Mouse (Mus musculus) limb, embryonic 10.5 days (tissue): ENCODE results near the gene Tmem214. TPM values are rescaled to one million over a fixed set of nuclear protein-coding genes. Genes with fewer than 3 reads are reported as not detected.
A peak's percentile ranks its signal among the peaks of the same experiment; 100 is the strongest.
"Not testable (repeated sequence)": the region's sequence is repeated elsewhere in the genome, so short reads cannot be mapped to it uniquely, and the experiment has no call there.

Experiments used
- DNase-seq: peaks from one replicate; pipeline ENCODE4 v3.0.0-alpha.2; 2017; ENCODE audit warnings: low spot score
- H3K27ac ChIP-seq: fragments of 300-500 bp; sonication (generic); 2 replicates; pipeline ENCODE4 v1.5.1; 2016; ENCODE audit warnings: mild to moderate bottlenecking
- H3K27me3 ChIP-seq: fragments of 300-500 bp; sonication (generic); 2 replicates; pipeline ENCODE4 v1.6.1; 2016; ENCODE audit warnings: low read depth, mild to moderate bottlenecking; ENCODE audit not compliant: poor library complexity, severe bottlenecking
- H3K36me3 ChIP-seq: fragments of 300-500 bp; sonication (generic); 2 replicates; pipeline ENCODE4 v1.6.1; 2016; ENCODE audit warnings: mild to moderate bottlenecking, moderate library complexity
- H3K4me1 ChIP-seq: fragments of 300-500 bp; sonication (generic); 2 replicates; pipeline ENCODE4 v1.6.1; 2016
- H3K4me3 ChIP-seq: fragments of 300-500 bp; sonication (generic); 2 replicates; pipeline ENCODE4 v1.5.1; 2016; ENCODE audit warnings: mild to moderate bottlenecking, moderate library complexity
- H3K9me3 ChIP-seq: fragments of 300-500 bp; sonication (generic); replicated peaks from 2 replicates; pipeline ENCODE4 v1.6.1; 2016; ENCODE audit warnings: mild to moderate bottlenecking
- WGBS: fragments of 180-500 bp; shearing (Covaris S2); methylation state at CpG from one replicate; pipeline ENCODE4 v1.1.7; 2016; 5-methylcytosine and 5-hydroxymethylcytosine counted together
- polyA plus RNA-seq: library from polyadenylated mRNA; unstranded; fragments of >200 nt; fragmentation: Nextera tagmentation; extraction: Ambion mirVana; gene quantifications from 2 replicates; pipeline ENCODE4 v1.2.1, GENCODE M21; 2016

Tmem214 gene
- polyA plus RNA-seq, 1 experiment from 2014 or later = 82.4 TPM

- WGBS = 52% methylated on average over 3 of the region's 3 CpGs
- Histone ChIP-seq H3K27ac (no peak overlapping the region), H3K27me3 (no peaks in the 10 kb centered on the region), H3K9me3 (no peaks in the 10 kb centered on the region), H3K4me3 (no peak overlapping the region), H3K4me1 (peaks cover under 1% of the 10 kb centered on the region; the same call in 1 of the 2 replicates), H3K36me3 (no peaks in the 10 kb centered on the region)
- no peak for DNase-seq
Observed at GRCm38 (mm10) chr5:30855674-30856073, 12.1 kb upstream of the Tmem214 start.

DNA sequence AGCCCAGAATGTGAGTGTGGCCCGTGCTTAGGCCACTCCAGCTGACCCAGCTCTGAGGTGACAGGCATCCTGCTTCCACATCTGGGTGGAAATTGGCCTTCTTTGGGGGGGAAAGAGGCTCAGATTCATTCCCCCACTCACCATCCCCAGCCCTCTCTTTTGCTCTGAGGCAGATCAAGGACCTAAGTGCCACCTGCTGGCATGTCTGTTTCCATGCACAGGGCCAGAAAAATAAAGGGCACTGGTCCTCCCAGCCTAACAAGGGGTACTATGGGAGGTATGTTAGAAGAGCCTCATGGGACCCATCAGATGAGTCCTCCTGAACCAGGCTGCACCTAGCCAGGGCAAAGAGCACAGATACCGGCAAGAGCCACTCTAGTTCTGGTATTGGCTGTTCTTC, 11.7 kb upstream of the Tmem214 start:
- DNase-seq = no peak
- H3K27ac ChIP-seq = no peak overlapping the region
- no peaks in the 10 kb centered on the region for H3K9me3 ChIP-seq
- no peaks in the 10 kb centered on the region for H3K36me3 ChIP-seq
- no peak overlapping the region for H3K4me3 ChIP-seq
- H3K4me1 ChIP-seq = no peaks in the 10 kb centered on the region
- WGBS = 84% methylated on average over 2 of the region's 2 CpGs
- H3K27me3 ChIP-seq = no peaks in the 10 kb centered on the region

- Histone ChIP-seq H3K36me3 (peaks cover 7% of the 10 kb centered on the region; the same call in 1 of the 2 replicates), H3K4me1 (peaks cover 16% of the 10 kb centered on the region), H3K9me3 (no peaks in the 10 kb centered on the region), H3K27me3 (no peaks in the 10 kb centered on the region), H3K27ac (no peak overlapping the region), H3K4me3 (no peak overlapping the region)
- WGBS = 47% methylated on average over 4 of the region's 4 CpGs
- peak; percentile 27 for DNase-seq
Observed at GRCm38 (mm10) chr5:30863852-30864251, 4.0 kb upstream of the Tmem214 start.

GRCm38 (mm10) chr5:30864322-30864721, 3.5 kb upstream of the Tmem214 start:
- Histone ChIP-seq H3K36me3 (peaks cover 7% of the 10 kb centered on the region; the same call in 1 of the 2 replicates), H3K4me1 (peaks cover 21% of the 10 kb centered on the region), H3K4me3 (no peak overlapping the region), H3K9me3 (no peaks in the 10 kb centered on the region), H3K27ac (0 out of 2 replicates have a peak overlapping the region, but pooled peaks have one; percentile 14), H3K27me3 (no peaks in the 10 kb centered on the region)
- 51% methylated on average over 15 of the region's 15 CpGs for WGBS
- DNase-seq = peak; percentile 29

GRCm38 (mm10) chr5:30866871-30867270, 941 bp upstream of the Tmem214 start:
- no peaks in the 10 kb centered on the region for H3K27me3 ChIP-seq
- peaks cover 22% of the 10 kb centered on the region for H3K36me3 ChIP-seq
- no peaks in the 10 kb centered on the region for H3K9me3 ChIP-seq
- DNase-seq = no peak
- no peak overlapping the region for H3K4me3 ChIP-seq
- 90% methylated on average over 3 of the region's 3 CpGs for WGBS
- H3K27ac ChIP-seq = no peak overlapping the region
- H3K4me1 ChIP-seq = peaks cover 29% of the 10 kb centered on the region

- no peaks in the 10 kb centered on the region for H3K27me3 ChIP-seq
- H3K4me1 ChIP-seq = peaks cover 25% of the 10 kb centered on the region
- peak overlapping the region; percentile 92 for H3K27ac ChIP-seq
- 16% methylated on average over 9 of the region's 9 CpGs for WGBS
- H3K9me3 ChIP-seq = no peaks in the 10 kb centered on the region
- peaks cover 43% of the 10 kb centered on the region for H3K36me3 ChIP-seq
- peak; percentile 65 for DNase-seq
- peak overlapping the region; percentile 92 for H3K4me3 ChIP-seq
Observed at GRCm38 (mm10) chr5:30868981-30869380, 1.2 kb downstream of the Tmem214 start.

- DNase-seq = peak; percentile 93
- H3K4me1 ChIP-seq = peaks cover 20% of the 10 kb centered on the region
- no peaks in the 10 kb centered on the region for H3K9me3 ChIP-seq
- under 1% methylated on average over 63 of the region's 63 CpGs for WGBS
- no peaks in the 10 kb centered on the region for H3K27me3 ChIP-seq
- H3K36me3 ChIP-seq = peaks cover 48% of the 10 kb centered on the region
- peak overlapping the region; percentile 92 for H3K4me3 ChIP-seq
- peak overlapping the region; percentile 92 for H3K27ac ChIP-seq
Observed at GRCm38 (mm10) chr5:30869405-30870130, 1.8 kb downstream of the Tmem214 start.

GRCm38 (mm10) chr5:30870131-30870406, 2.3 kb downstream of the Tmem214 start:
- H3K36me3 ChIP-seq = peaks cover 49% of the 10 kb centered on the region
- DNase-seq = no peak
- no peaks in the 10 kb centered on the region for H3K27me3 ChIP-seq
- H3K9me3 ChIP-seq = no peaks in the 10 kb centered on the region
- H3K27ac ChIP-seq = peak overlapping the region; percentile 92
- WGBS = 29% methylated on average over 2 of the region's 2 CpGs
- H3K4me1 ChIP-seq = peaks cover 15% of the 10 kb centered on the region
- H3K4me3 ChIP-seq = peak overlapping the region; percentile 92

DNA sequence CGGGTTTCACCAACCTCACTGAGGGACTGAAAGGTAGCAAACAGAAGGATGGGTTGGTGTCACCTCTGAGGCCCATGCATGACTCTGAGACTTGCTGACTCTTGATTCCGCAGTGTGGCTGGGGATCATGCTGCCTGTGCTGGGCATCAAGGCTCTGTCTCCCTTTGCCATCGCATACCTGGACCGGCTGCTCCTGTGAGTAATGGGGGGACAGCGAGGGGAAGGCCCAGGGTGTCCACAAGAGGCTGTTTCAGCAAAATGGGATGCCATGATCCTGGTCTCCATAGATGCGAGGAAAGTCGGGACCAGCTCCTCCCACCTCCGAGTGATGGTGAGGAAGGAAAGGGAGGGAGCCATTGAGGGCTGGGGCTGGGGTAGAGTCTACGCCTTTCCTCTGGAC, 4.8 kb downstream of the Tmem214 start:
- H3K9me3 ChIP-seq = no peaks in the 10 kb centered on the region
- H3K27me3 ChIP-seq = no peaks in the 10 kb centered on the region
- H3K36me3 ChIP-seq = peaks cover 72% of the 10 kb centered on the region
- H3K4me1 ChIP-seq = peaks cover 17% of the 10 kb centered on the region
- no peak overlapping the region for H3K27ac ChIP-seq
- no peak overlapping the region for H3K4me3 ChIP-seq
- DNase-seq = no peak
- 90% methylated on average over 9 of the region's 9 CpGs for WGBS

DNA sequence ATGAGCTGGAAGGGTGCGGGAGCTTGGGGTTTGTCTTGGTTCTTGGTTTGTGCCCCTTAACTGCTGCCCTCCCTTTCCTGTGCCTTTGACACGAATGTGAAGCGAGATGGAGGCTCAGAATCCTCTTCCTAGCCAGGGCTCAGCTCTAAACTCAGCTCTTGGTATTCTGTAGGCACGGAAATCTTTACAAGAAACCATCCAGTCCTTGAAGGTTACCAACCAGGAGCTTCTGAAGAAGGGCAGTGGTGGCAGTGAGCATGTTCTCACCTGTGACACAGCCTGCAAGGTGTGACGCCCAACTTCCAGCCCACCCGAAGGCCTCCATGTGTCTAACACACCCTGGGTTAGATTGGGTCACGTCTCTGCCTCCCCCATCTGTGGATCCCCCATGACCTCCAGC, 6.6 kb downstream of the Tmem214 start:
- DNase-seq = no peak
- 91% methylated on average over 7 of the region's 7 CpGs for WGBS
- Histone ChIP-seq H3K27ac (no peak overlapping the region), H3K36me3 (peaks cover 78% of the 10 kb centered on the region), H3K9me3 (no peaks in the 10 kb centered on the region), H3K27me3 (no peaks in the 10 kb centered on the region), H3K4me3 (no peak overlapping the region), H3K4me1 (peaks cover 22% of the 10 kb centered on the region)

GRCm38 (mm10) chr5:30878616-30879015, 10.8 kb downstream of the Tmem214 start:
- no peak for DNase-seq
- H3K9me3 ChIP-seq = no peaks in the 10 kb centered on the region
- H3K4me3 ChIP-seq = no peak overlapping the region
- peaks cover 46% of the 10 kb centered on the region for H3K36me3 ChIP-seq
- no peaks in the 10 kb centered on the region for H3K27me3 ChIP-seq
- peak overlapping the region; percentile 54; the same call in 1 of the 2 replicates for H3K27ac ChIP-seq
- 31% methylated on average over 6 of the region's 6 CpGs for WGBS
- H3K4me1 ChIP-seq = peaks cover 24% of the 10 kb centered on the region

- Histone ChIP-seq H3K27me3 (no peaks in the 10 kb centered on the region), H3K4me1 (peaks cover 24% of the 10 kb centered on the region), H3K4me3 (no peak overlapping the region), H3K36me3 (peaks cover 37% of the 10 kb centered on the region), H3K9me3 (no peaks in the 10 kb centered on the region), H3K27ac (peak overlapping the region; percentile 54; the same call in 1 of the 2 replicates)
- no peak for DNase-seq
- WGBS = 83% methylated on average over 5 of the region's 5 CpGs
Observed at GRCm38 (mm10) chr5:30879347-30879943, 11.6 kb downstream of the Tmem214 start.

- Histone ChIP-seq H3K4me1 (peaks cover 28% of the 10 kb centered on the region), H3K36me3 (peaks cover 14% of the 10 kb centered on the region)
- not testable (repeated sequence) for H3K9me3 ChIP-seq, DNase-seq, H3K27me3 ChIP-seq, H3K4me3 ChIP-seq, H3K27ac ChIP-seq
- WGBS = 85% methylated on average over 4 of the region's 4 CpGs
Observed at GRCm38 (mm10) chr5:30881839-30882238, 14.0 kb downstream of the Tmem214 start.
